Mouse (Mus musculus): ENCODE results near the gene Zkscan7. TPM values are rescaled to one million over a fixed set of nuclear protein-coding genes. Genes with fewer than 3 reads are reported as not detected.
"Not testable (repeated sequence)": the region's sequence is repeated elsewhere in the genome, so short reads cannot be mapped to it uniquely, and the experiment has no call there.

Gene Zkscan7
- 2.6 and 3.3 TPM in 2 replicates for polyA plus RNA-seq (2014; fragmentation: Nextera tagmentation; extraction: Ambion mirVana)

- H3K27ac ChIP-seq (ENCODE audit: low read depth, low read length): no peak within 1 kb of the TSS
- peak within 1 kb of the TSS; percentile 77 for H3K4me3 ChIP-seq (ENCODE audit: low read depth, low read length)
- DNase-seq (ENCODE audit: low spot score, missing footprints): no peak
- ATAC-seq (ENCODE audit: low FRiP score): no peak
- no peaks in the 10 kb centered on the region for H3K9me3 ChIP-seq (ENCODE audit: control insufficient read depth, low read length)
- WGBS: 86% methylated on average over 3 of the region's 3 CpGs
- H3K4me1 ChIP-seq (ENCODE audit: control insufficient read depth, insufficient read depth, low read length): peaks cover 4% of the 10 kb centered on the region; the same call in 1 of the 2 replicates
- H3K27me3 ChIP-seq (ENCODE audit: control insufficient read depth, insufficient read depth, low read length): no peaks in the 10 kb centered on the region
- 0 out of 2 replicates have a peak within 1 kb of the TSS, but pooled peaks have one; percentile 88 for H3K9ac ChIP-seq (ENCODE audit: low read length)
- no peaks in the 10 kb centered on the region for H3K36me3 ChIP-seq (ENCODE audit: control insufficient read depth, insufficient read depth, low read length)
- H3K4me2 ChIP-seq: peak within 1 kb of the TSS; percentile 91
Measured at GRCm38 (mm10) chr9:122885385-122885784, at the start of gene Zkscan7. Zkscan7 (plus strand) TSS chr9:122885685.

- Histone ChIP-seq H3K9ac (ENCODE audit: low read length) (no peak overlapping the region), H3K4me3 (ENCODE audit: low read depth, low read length) (no peak overlapping the region), H3K4me1 (ENCODE audit: control insufficient read depth, insufficient read depth, low read length) (no peaks in the 10 kb centered on the region), H3K36me3 (ENCODE audit: control insufficient read depth, insufficient read depth, low read length) (no peaks in the 10 kb centered on the region), H3K27me3 (ENCODE audit: control insufficient read depth, insufficient read depth, low read length) (no peaks in the 10 kb centered on the region), H3K9me3 (ENCODE audit: control insufficient read depth, low read length) (no peaks in the 10 kb centered on the region), H3K4me2 (no peak overlapping the region), H3K27ac (ENCODE audit: low read depth, low read length) (no peak overlapping the region)
- DNase-seq (ENCODE audit: low spot score, missing footprints): no peak
- no peak for ATAC-seq (ENCODE audit: low FRiP score)
- 80% methylated on average over 9 of the region's 9 CpGs for WGBS
Measured at GRCm38 (mm10) chr9:122836126-122836525, 49.4 kb upstream of the Zkscan7 start.

- Histone ChIP-seq H3K4me3 (ENCODE audit: low read depth, low read length) (no peak overlapping the region), H3K27me3 (ENCODE audit: control insufficient read depth, insufficient read depth, low read length) (no peaks in the 10 kb centered on the region), H3K36me3 (ENCODE audit: control insufficient read depth, insufficient read depth, low read length) (no peaks in the 10 kb centered on the region), H3K4me2 (no peak overlapping the region), H3K9ac (ENCODE audit: low read length) (no peak overlapping the region), H3K27ac (ENCODE audit: low read depth, low read length) (no peak overlapping the region), H3K4me1 (ENCODE audit: control insufficient read depth, insufficient read depth, low read length) (no peaks in the 10 kb centered on the region), H3K9me3 (ENCODE audit: control insufficient read depth, low read length) (no peaks in the 10 kb centered on the region)
- no peak for DNase-seq (ENCODE audit: low spot score, missing footprints)
- WGBS: 87% methylated on average over 6 of the region's 6 CpGs
- no peak for ATAC-seq (ENCODE audit: low FRiP score)
Measured at GRCm38 (mm10) chr9:122836790-122837189, 48.7 kb upstream of the Zkscan7 start.

GRCm38 (mm10) chr9:122837216-122837615 lies 48.3 kb upstream of the Zkscan7 start:
- H3K9ac ChIP-seq (ENCODE audit: low read length): no peak overlapping the region
- H3K9me3 ChIP-seq (ENCODE audit: control insufficient read depth, low read length): no peaks in the 10 kb centered on the region
- no peaks in the 10 kb centered on the region for H3K27me3 ChIP-seq (ENCODE audit: control insufficient read depth, insufficient read depth, low read length)
- no peaks in the 10 kb centered on the region for H3K36me3 ChIP-seq (ENCODE audit: control insufficient read depth, insufficient read depth, low read length)
- 84% methylated on average over 4 of the region's 4 CpGs for WGBS
- H3K4me1 ChIP-seq (ENCODE audit: control insufficient read depth, insufficient read depth, low read length): no peaks in the 10 kb centered on the region
- H3K4me2 ChIP-seq: no peak overlapping the region
- H3K4me3 ChIP-seq (ENCODE audit: low read depth, low read length): no peak overlapping the region
- ATAC-seq (ENCODE audit: low FRiP score): no peak
- no peak for DNase-seq (ENCODE audit: low spot score, missing footprints)
- no peak overlapping the region for H3K27ac ChIP-seq (ENCODE audit: low read depth, low read length)

GRCm38 (mm10) chr9:122837680-122838079 lies 47.8 kb upstream of the Zkscan7 start:
- Histone ChIP-seq H3K27ac (ENCODE audit: low read depth, low read length) (no peak overlapping the region), H3K9ac (ENCODE audit: low read length) (no peak overlapping the region), H3K36me3 (ENCODE audit: control insufficient read depth, insufficient read depth, low read length) (no peaks in the 10 kb centered on the region), H3K4me1 (ENCODE audit: control insufficient read depth, insufficient read depth, low read length) (no peaks in the 10 kb centered on the region), H3K9me3 (ENCODE audit: control insufficient read depth, low read length) (no peaks in the 10 kb centered on the region), H3K27me3 (ENCODE audit: control insufficient read depth, insufficient read depth, low read length) (no peaks in the 10 kb centered on the region), H3K4me2 (no peak overlapping the region), H3K4me3 (ENCODE audit: low read depth, low read length) (no peak overlapping the region)
- no peak for ATAC-seq (ENCODE audit: low FRiP score)
- 20% methylated on average over 16 of the region's 16 CpGs for WGBS
- no peak for DNase-seq (ENCODE audit: low spot score, missing footprints)

GRCm38 (mm10) chr9:122843760-122844159 lies 41.7 kb upstream of the Zkscan7 start, which contains the start of gene Gm35549:
Gm35549 (minus strand) TSS chr9:122844035.
- no peak within 1 kb of the TSS for H3K4me2 ChIP-seq
- ATAC-seq (ENCODE audit: low FRiP score): no peak
- WGBS: 77% methylated on average over 3 of the region's 3 CpGs
- DNase-seq (ENCODE audit: low spot score, missing footprints): no peak
- no peaks in the 10 kb centered on the region for H3K4me1 ChIP-seq (ENCODE audit: control insufficient read depth, insufficient read depth, low read length)
- no peak within 1 kb of the TSS for H3K4me3 ChIP-seq (ENCODE audit: low read depth, low read length)
- H3K36me3 ChIP-seq (ENCODE audit: control insufficient read depth, insufficient read depth, low read length): no peaks in the 10 kb centered on the region
- no peak within 1 kb of the TSS for H3K9ac ChIP-seq (ENCODE audit: low read length)
- H3K9me3 ChIP-seq (ENCODE audit: control insufficient read depth, low read length): no peaks in the 10 kb centered on the region
- no peaks in the 10 kb centered on the region for H3K27me3 ChIP-seq (ENCODE audit: control insufficient read depth, insufficient read depth, low read length)
- no peak within 1 kb of the TSS for H3K27ac ChIP-seq (ENCODE audit: low read depth, low read length)

- H3K9me3 ChIP-seq (ENCODE audit: control insufficient read depth, low read length): no peaks in the 10 kb centered on the region
- H3K4me3 ChIP-seq (ENCODE audit: low read depth, low read length): no peak overlapping the region
- H3K9ac ChIP-seq (ENCODE audit: low read length): no peak overlapping the region
- peaks cover 8% of the 10 kb centered on the region; the same call in 1 of the 2 replicates for H3K36me3 ChIP-seq (ENCODE audit: control insufficient read depth, insufficient read depth, low read length)
- H3K4me1 ChIP-seq (ENCODE audit: control insufficient read depth, insufficient read depth, low read length): no peaks in the 10 kb centered on the region
- DNase-seq (ENCODE audit: low spot score, missing footprints) (no peak), ATAC-seq (ENCODE audit: low FRiP score) (no peak)
- H3K27me3 ChIP-seq (ENCODE audit: control insufficient read depth, insufficient read depth, low read length): no peaks in the 10 kb centered on the region
- WGBS: 89% methylated on average over 3 of the region's 3 CpGs
- no peak overlapping the region for H3K27ac ChIP-seq (ENCODE audit: low read depth, low read length)
- H3K4me2 ChIP-seq: no peak overlapping the region
Measured at GRCm38 (mm10) chr9:122845621-122846020, 39.9 kb upstream of the Zkscan7 start.

- Histone ChIP-seq H3K9ac (ENCODE audit: low read length) (no peak overlapping the region), H3K36me3 (ENCODE audit: control insufficient read depth, insufficient read depth, low read length) (peaks cover 10% of the 10 kb centered on the region; the same call in 1 of the 2 replicates), H3K9me3 (ENCODE audit: control insufficient read depth, low read length) (no peaks in the 10 kb centered on the region), H3K4me1 (ENCODE audit: control insufficient read depth, insufficient read depth, low read length) (no peaks in the 10 kb centered on the region), H3K4me3 (ENCODE audit: low read depth, low read length) (no peak overlapping the region), H3K4me2 (no peak overlapping the region), H3K27me3 (ENCODE audit: control insufficient read depth, insufficient read depth, low read length) (no peaks in the 10 kb centered on the region), H3K27ac (ENCODE audit: low read depth, low read length) (no peak overlapping the region)
- no peak for ATAC-seq (ENCODE audit: low FRiP score)
- DNase-seq (ENCODE audit: low spot score, missing footprints): no peak
Measured at GRCm38 (mm10) chr9:122846156-122846555, 39.3 kb upstream of the Zkscan7 start.

- not testable (repeated sequence) for DNase-seq (ENCODE audit: low spot score, missing footprints); ATAC-seq (ENCODE audit: low FRiP score); H3K27ac ChIP-seq (ENCODE audit: low read depth, low read length); H3K27me3 ChIP-seq (ENCODE audit: control insufficient read depth, insufficient read depth, low read length); H3K9me3 ChIP-seq (ENCODE audit: control insufficient read depth, low read length); H3K9ac ChIP-seq (ENCODE audit: low read length); H3K4me1 ChIP-seq (ENCODE audit: control insufficient read depth, insufficient read depth, low read length); H3K4me2 ChIP-seq; H3K4me3 ChIP-seq (ENCODE audit: low read depth, low read length)
- peaks cover 26% of the 10 kb centered on the region for H3K36me3 ChIP-seq (ENCODE audit: control insufficient read depth, insufficient read depth, low read length)
- 97% methylated on average over 6 of the region's 8 CpGs for WGBS
Measured at GRCm38 (mm10) chr9:122847811-122848311, 37.6 kb upstream of the Zkscan7 start.

All from midbrain, embryonic 11.5 days (tissue).